Mouse (Mus musculus) testis, postnatal 10 days (tissue): ENCODE measurements at regions not wholly inside any gene's neighbourhood (a gene's known extent, or its start where the extent isn't known, plus 50 kb on each side); places are given as distances from the start of the nearest gene placed in this dataset.

Experiments
- DNase-seq: peaks from one replicate; pipeline ENCODE4 v3.0.0; 2021; ENCODE audit warnings: low spot score

GRCm38 (mm10) chr16:46584502-46584901, 86.2 kb upstream of the Nectin3 start:
- DNase-seq = no peak

- DNase-seq = no peak
Observed at GRCm38 (mm10) chr16:46581115-46581514, 82.8 kb upstream of the Nectin3 start.

GRCm38 (mm10) chr16:46574221-46574620, 75.9 kb upstream of the Nectin3 start:
- DNase-seq = no peak

GRCm38 (mm10) chr16:46567446-46567845, 69.1 kb upstream of the Nectin3 start:
- DNase-seq = no peak

GRCm38 (mm10) chr16:46566020-46566581, 67.8 kb upstream of the Nectin3 start:
- DNase-seq = no peak

- DNase-seq = no peak
Observed at GRCm38 (mm10) chr16:46557281-46557680, 59.0 kb upstream of the Nectin3 start.

- DNase-seq = no peak
Observed at GRCm38 (mm10) chr16:46548207-46548606, 49.9 kb upstream of the Nectin3 start.
